Mouse (Mus musculus) NIH3T3 (cell line): ENCODE data around the gene Fstl4.

ENCODE experiments used
- DNase-seq: peaks from one replicate; pipeline ENCODE4 v3.0.0-alpha.2; 2012; ENCODE audit warnings: low read depth

The Fstl4 gene

DNA sequence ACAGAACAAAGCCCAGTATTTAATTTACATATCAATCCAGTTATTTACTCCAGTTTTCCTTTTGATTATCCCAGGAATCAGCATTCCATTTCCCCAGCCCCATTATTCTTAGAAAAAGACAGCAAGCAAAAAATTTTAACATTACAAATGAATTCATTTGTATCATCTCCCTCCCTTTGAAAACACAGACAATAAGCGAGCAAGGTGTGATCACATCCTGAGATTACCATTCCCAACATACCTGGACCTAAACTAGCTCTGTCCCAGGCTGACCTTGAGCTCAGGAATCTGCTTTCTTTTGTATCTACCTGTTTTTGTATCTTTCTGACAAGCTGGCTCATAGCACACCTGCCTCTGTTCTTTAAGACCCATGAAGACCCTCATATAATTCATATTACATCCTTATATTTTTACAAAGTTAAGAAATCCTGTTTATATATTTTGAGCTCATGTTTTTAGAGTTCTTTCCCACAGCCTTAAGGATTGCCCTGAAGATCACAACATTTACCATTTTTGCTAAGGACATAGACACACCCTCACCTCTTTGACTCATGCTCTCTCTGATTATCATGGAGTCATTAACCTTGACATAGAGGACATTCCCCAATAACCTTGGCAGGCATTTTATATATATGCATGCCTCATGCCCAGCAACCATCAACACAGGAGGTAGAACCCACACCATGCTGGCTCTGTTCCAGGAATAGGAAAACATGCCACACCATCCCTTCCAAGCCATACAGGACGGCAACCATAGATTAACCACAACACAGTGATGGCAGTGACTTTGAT, 438.2 kb downstream of the Fstl4 start:
- DNase-seq, result no peak

DNA sequence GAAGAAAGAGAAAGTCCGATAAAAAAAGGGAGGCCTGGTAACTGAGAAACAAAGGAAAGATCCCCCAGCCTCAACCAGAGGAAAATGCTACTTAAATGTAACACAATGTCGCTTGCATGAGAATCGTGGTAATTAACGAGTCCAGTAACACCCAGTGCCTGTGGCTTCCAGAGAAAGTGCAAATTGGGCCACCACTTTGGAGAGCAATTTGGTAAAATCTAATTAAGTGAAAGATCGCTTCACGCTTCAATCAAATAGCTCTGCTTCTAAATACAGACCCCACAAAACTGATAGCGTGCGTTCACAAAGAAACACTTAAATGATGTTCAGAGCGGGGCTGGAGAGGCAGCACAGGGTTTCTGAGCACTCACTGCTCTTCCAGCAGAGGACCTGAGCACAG, 446.4 kb downstream of the Fstl4 start:
- DNase-seq, result no peak

DNA sequence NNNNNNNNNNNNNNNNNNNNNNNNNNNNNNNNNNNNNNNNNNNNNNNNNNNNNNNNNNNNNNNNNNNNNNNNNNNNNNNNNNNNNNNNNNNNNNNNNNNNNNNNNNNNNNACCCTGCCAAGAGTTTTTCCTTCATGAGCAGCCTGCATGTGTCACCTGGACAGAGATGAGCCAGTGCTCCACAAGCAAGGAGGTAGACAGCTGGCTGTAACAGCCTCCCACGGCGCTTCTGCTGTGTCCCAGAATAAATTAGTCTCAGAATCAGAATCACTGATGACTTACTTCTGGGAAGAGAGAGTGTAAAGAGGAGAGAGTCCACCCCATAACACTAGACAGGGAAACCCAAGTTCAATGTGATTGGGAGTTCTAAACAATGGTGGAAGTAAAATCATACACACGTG, 464.6 kb downstream of the Fstl4 start:
- no peak for DNase-seq

GRCm38 (mm10) chr11:53231836-53232235, 467.4 kb downstream of the Fstl4 start:
- DNase-seq, result no peak

DNA sequence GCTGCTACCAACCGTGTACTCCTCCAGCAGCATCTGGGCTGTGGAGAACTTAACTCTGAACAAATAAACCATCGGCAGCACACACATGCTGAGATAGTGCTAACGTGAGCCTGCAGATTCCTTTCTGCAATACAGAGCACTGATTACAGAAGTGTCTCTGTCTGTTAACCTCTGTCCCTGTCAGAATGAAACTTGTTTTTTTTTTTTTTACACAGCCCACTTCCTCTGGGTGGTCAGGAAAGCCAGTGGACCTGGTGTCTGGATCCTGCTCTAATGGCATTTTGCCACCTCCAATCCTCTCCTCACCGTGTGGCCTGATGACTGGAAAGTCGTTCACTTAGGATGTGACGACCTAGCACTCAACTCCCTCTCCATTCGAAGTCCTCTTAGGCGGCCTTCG, 469.2 kb downstream of the Fstl4 start:
- no peak for DNase-seq
